Mouse (Mus musculus) neural tube, embryonic 14.5 days (tissue): ENCODE measurements around the gene 2310033P09Rik. TPM values are rescaled to one million over a fixed set of nuclear protein-coding genes. Genes with fewer than 3 reads are reported as not detected.
A peak's percentile ranks its signal among the peaks of the same experiment; 100 is the strongest.

Experiments used
- ATAC-seq: fragments of 200-750 bp; cut with Nextera tagmentation; 2 replicates; pipeline ENCODE4 v1.8.0; 2017; ENCODE audit warnings: low read depth, mild to moderate bottlenecking, moderate TSS enrichment, moderate library complexity
- H3K27ac ChIP-seq: fragments of 300-500 bp; sonication (generic); 2 replicates; pipeline ENCODE4 v1.5.1; 2014; ENCODE audit warnings: low read depth, mild to moderate bottlenecking, control low read depth, low read length, moderate library complexity, mixed read lengths
- H3K27me3 ChIP-seq: fragments of 300-500 bp; sonication (generic); 2 replicates; pipeline ENCODE4 v1.6.1; 2014; ENCODE audit warnings: low read length; ENCODE audit not compliant: control insufficient read depth, insufficient read depth
- H3K36me3 ChIP-seq: fragments of 300-500 bp; sonication (generic); 2 replicates; pipeline ENCODE4 v1.6.1; 2014; ENCODE audit warnings: low read length, mixed read lengths; ENCODE audit not compliant: control insufficient read depth, insufficient read depth
- H3K4me1 ChIP-seq: fragments of 300-500 bp; sonication (generic); 2 replicates; pipeline ENCODE4 v1.6.1; 2014; ENCODE audit warnings: low read length; ENCODE audit not compliant: control insufficient read depth, insufficient read depth
- H3K4me2 ChIP-seq: fragments of 300-500 bp; sonication (generic); 2 replicates; pipeline ENCODE4 v1.6.1; 2014; ENCODE audit warnings: mild to moderate bottlenecking, low read depth, low read length, control low read depth
- H3K4me3 ChIP-seq: fragments of 300-500 bp; sonication (generic); 2 replicates; pipeline ENCODE4 v1.5.1; 2014; ENCODE audit warnings: low read depth, low read length, control low read depth, mixed read lengths
- H3K9ac ChIP-seq: fragments of 300-500 bp; sonication (generic); replicated peaks from 2 replicates; pipeline ENCODE4 v1.6.1; 2014; ENCODE audit warnings: low read depth, mild to moderate bottlenecking, control low read depth, low read length, mixed read lengths
- H3K9me3 ChIP-seq: fragments of 300-500 bp; sonication (generic); 2 replicates; pipeline ENCODE4 v1.6.1; 2016; ENCODE audit warnings: low read length; ENCODE audit not compliant: control insufficient read depth
- WGBS: fragments of 180-500 bp; shearing (Covaris S2); extraction: QIAGEN DNeasy Blood & Tissue Kit; methylation state at CpG from one replicate; pipeline ENCODE4 v1.1.7; 2014; 5-methylcytosine and 5-hydroxymethylcytosine counted together
- polyA plus RNA-seq: library from polyadenylated mRNA; unstranded; fragments of >200 nt; fragmentation: Nextera tagmentation; extraction: Ambion mirVana; gene quantifications from 2 replicates; pipeline ENCODE4 v1.2.1, GENCODE M21; 2014

The 2310033P09Rik gene
- polyA plus RNA-seq, 1 experiment from 2014 or later = 25.4 TPM

DNA sequence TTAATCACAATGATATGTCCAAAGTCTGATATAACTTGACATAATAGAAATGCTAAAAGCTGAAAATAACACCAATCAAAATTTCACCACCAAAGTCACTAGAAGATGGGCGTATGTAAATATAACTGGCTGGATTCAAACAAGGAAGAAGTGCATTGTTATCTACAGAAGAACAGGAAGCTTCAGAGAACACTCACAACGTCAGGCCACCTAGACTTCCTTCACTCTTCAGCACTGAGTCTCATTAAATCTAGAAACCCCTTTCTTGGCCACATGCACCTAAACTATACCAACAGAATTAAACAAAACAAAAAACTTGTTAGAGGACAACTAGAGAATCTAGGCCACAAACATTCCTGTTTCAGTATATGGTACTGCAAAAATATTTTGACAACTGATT is 16.3 kb downstream of the 2310033P09Rik start:
- Histone ChIP-seq H3K4me1 (peaks cover 28% of the 10 kb centered on the region), H3K36me3 (no peaks in the 10 kb centered on the region), H3K9me3 (no peaks in the 10 kb centered on the region), H3K27me3 (no peaks in the 10 kb centered on the region), H3K27ac (no peak overlapping the region), H3K9ac (no peak overlapping the region), H3K4me2 (no peak overlapping the region), H3K4me3 (no peak overlapping the region)
- no peak for ATAC-seq
- 75% methylated on average over 2 of the region's 2 CpGs for WGBS

DNA sequence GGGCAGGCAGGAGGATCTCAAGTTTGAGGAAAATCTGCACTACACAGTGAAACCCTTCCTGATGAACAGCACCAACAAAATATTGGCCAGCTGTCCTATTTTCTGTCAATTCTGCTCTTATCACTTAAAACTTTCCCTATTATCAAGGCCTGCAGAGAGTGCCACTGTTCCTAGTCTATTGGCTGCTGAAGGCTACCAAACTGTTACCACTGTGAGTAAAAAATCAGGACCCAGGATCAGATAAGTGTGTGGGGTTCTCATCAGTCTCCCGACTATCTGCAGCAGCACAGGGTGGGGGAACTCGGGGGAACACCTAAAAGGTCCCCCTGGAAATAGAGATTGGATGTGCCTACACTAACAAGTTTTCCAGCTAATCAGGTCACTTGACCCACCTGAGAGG is 17.0 kb downstream of the 2310033P09Rik start:
- no peaks in the 10 kb centered on the region for H3K36me3 ChIP-seq
- peak overlapping the region; percentile 24; the same call in 1 of the 2 replicates for H3K4me2 ChIP-seq
- no peak overlapping the region for H3K4me3 ChIP-seq
- H3K27ac ChIP-seq = no peak overlapping the region
- no peak overlapping the region for H3K9ac ChIP-seq
- no peaks in the 10 kb centered on the region for H3K9me3 ChIP-seq
- WGBS = 87% methylated on average over 2 of the region's 2 CpGs
- ATAC-seq = no peak
- no peaks in the 10 kb centered on the region for H3K27me3 ChIP-seq
- H3K4me1 ChIP-seq = peaks cover 28% of the 10 kb centered on the region

DNA sequence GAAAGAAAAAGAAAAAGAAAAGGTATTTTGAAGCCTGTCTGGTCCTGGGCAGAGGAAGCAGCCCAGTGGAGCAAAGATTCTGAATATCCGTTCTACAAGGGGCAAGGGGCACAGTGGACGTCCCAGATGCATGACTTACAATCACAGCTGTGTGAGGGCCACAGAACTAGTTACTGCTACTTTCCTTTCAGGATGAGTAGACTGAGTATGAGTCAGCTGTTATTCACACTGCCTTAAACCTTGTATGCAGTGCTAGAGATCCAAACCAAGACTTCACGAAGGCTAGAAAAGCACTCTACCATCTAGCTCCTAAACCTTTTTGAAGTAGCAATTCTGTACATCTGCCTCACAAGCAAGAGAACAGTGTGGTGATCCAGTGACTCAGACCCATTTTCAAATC is 18.1 kb downstream of the 2310033P09Rik start:
- no peak overlapping the region for H3K27ac ChIP-seq
- peak overlapping the region; percentile 93 for H3K4me2 ChIP-seq
- 74% methylated on average over 3 of the region's 3 CpGs for whole genome bisulfite sequencing
- H3K9ac ChIP-seq = 0 out of 2 replicates have a peak overlapping the region, but pooled peaks have one; percentile 11
- H3K9me3 ChIP-seq = no peaks in the 10 kb centered on the region
- no peak for ATAC-seq
- peak overlapping the region; percentile 100 for H3K4me3 ChIP-seq
- H3K4me1 ChIP-seq = peaks cover 28% of the 10 kb centered on the region
- no peaks in the 10 kb centered on the region for H3K36me3 ChIP-seq
- no peaks in the 10 kb centered on the region for H3K27me3 ChIP-seq

GRCm38 (mm10) chr11:59226787-59227603 is 18.9 kb downstream of the 2310033P09Rik start:
- 6% methylated on average over 21 of the region's 21 CpGs for WGBS
- Histone ChIP-seq H3K9me3 (no peaks in the 10 kb centered on the region), H3K27ac (peak overlapping the region; percentile 93; the same call in 1 of the 2 replicates), H3K4me3 (peak overlapping the region; percentile 100), H3K9ac (peak overlapping the region; percentile 98), H3K4me1 (peaks cover 28% of the 10 kb centered on the region), H3K36me3 (no peaks in the 10 kb centered on the region), H3K4me2 (peak overlapping the region; percentile 93), H3K27me3 (no peaks in the 10 kb centered on the region)
- ATAC-seq = no peak

GRCm38 (mm10) chr11:59227604-59228121 is 19.5 kb downstream of the 2310033P09Rik start:
- no peaks in the 10 kb centered on the region for H3K36me3 ChIP-seq
- H3K9me3 ChIP-seq = no peaks in the 10 kb centered on the region
- under 1% methylated on average over 43 of the region's 51 CpGs for WGBS
- H3K4me3 ChIP-seq = peak overlapping the region; percentile 100
- H3K4me1 ChIP-seq = peaks cover 28% of the 10 kb centered on the region
- peak overlapping the region; percentile 98 for H3K9ac ChIP-seq
- no peaks in the 10 kb centered on the region for H3K27me3 ChIP-seq
- ATAC-seq = peak; percentile 78
- peak overlapping the region; percentile 93 for H3K27ac ChIP-seq
- peak overlapping the region; percentile 93 for H3K4me2 ChIP-seq

DNA sequence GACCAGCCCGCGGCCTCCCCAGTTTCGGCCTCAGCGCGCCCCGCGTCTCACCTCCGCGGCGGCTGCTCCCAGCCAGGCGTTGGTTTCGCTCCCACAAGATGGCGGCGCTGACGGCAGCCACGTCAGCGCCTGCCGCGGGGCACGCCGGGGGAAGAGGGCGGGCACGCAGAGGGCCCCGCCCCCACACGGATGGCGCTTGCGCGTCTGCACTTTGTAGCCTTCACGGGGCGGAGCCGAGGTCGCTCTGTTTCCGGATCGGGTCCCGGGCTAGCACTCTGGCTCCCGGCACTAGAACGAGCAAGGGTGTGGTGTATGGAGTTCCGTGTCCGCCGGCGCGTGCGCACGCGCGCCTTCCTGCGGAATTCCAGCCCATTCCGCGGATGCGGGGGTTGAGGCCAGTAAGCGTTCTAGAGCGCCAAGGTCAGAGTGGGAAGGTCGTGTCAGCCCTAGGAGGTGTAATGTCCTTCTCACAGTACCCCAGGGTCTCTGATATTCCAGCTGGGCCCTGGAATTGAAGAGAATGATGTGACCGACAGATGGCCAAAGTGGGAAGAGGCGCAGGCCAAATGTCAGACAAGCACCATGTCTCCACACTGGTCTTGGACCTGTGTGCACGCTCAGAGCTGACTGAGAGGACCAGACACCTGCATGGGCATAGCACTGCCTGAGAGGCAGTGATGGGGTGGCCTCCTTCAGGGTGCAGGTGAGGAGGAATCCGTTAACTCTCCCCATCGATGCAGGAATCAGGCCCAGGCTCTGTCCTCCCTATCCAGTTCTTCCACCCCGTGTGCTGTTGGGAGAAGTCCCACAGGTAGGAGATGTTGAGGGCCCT is 20.2 kb downstream of the 2310033P09Rik start, which contains the start of gene Arf1:
Gene Arf1 (minus strand): TSS at position 149 of the 832 bp plus-strand sequence.
- Histone ChIP-seq H3K9me3 (no peaks in the 10 kb centered on the region), H3K4me3 (peak within 1 kb of the TSS; percentile 100), H3K27me3 (no peaks in the 10 kb centered on the region), H3K4me2 (peak within 1 kb of the TSS; percentile 93), H3K4me1 (peaks cover 28% of the 10 kb centered on the region), H3K27ac (peak within 1 kb of the TSS; percentile 93), H3K9ac (peak within 1 kb of the TSS; percentile 98), H3K36me3 (no peaks in the 10 kb centered on the region)
- WGBS = 6% methylated on average over 58 of the region's 59 CpGs
- ATAC-seq = peak; percentile 95

DNA sequence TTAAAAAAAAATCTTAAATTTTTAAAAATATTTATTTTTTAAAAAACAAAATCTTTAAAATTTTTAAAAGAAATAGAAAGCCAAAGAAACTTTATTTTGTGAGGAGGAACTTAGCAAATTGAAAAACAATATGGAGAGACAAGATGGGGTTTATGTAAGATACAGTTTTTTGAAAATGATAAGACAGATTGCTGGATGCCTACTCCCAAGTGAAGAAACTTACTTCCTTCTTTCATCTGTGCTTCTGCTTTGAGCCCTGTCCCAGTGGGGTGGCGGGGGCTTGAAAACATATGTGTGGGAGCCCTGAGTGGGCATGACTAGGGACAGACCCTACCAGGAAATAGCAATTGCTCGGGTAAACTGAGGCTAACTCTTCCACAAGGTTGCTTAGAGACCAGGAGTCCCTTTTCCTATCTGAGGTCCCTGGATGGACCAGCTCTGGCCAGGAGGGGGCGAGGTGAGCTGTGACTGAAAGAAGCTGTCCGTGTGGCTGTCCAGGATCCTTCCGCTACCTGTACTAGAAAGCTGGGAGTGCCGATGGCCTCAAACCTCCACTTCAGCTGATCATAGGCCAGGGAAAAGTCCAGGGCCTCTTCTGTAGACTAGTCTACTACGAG is 22.1 kb downstream of the 2310033P09Rik start:
- H3K36me3 ChIP-seq = no peaks in the 10 kb centered on the region
- 16% methylated on average over 7 of the region's 7 CpGs for WGBS
- H3K4me3 ChIP-seq = no peak overlapping the region
- H3K9ac ChIP-seq = no peak overlapping the region
- no peaks in the 10 kb centered on the region for H3K27me3 ChIP-seq
- peaks cover 24% of the 10 kb centered on the region for H3K4me1 ChIP-seq
- no peak for ATAC-seq
- no peaks in the 10 kb centered on the region for H3K9me3 ChIP-seq
- H3K27ac ChIP-seq = no peak overlapping the region
- H3K4me2 ChIP-seq = no peak overlapping the region

- no peaks in the 10 kb centered on the region for H3K36me3 ChIP-seq
- H3K27ac ChIP-seq = no peak overlapping the region
- no peak overlapping the region for H3K4me3 ChIP-seq
- WGBS = 64% methylated on average over 2 of the region's 2 CpGs
- no peaks in the 10 kb centered on the region for H3K9me3 ChIP-seq
- H3K27me3 ChIP-seq = no peaks in the 10 kb centered on the region
- peaks cover 4% of the 10 kb centered on the region for H3K4me1 ChIP-seq
- H3K4me2 ChIP-seq = no peak overlapping the region
- ATAC-seq = no peak
- no peak overlapping the region for H3K9ac ChIP-seq
Measured at GRCm38 (mm10) chr11:59232797-59233196, 24.7 kb downstream of the 2310033P09Rik start.
